Mouse (Mus musculus) testis, adult 2 months (tissue): ENCODE data around the gene Vangl1.

Source experiments
- CTCF ChIP-seq: fragments of 200-500 bp; IDR thresholded peaks from 2 replicates; pipeline ENCODE4 v1.5.1; 2012; ENCODE audit warnings: low read depth, mild to moderate bottlenecking, inconsistent platforms, low read length, moderate library complexity; ENCODE audit not compliant: control insufficient read depth, insufficient read depth, insufficient replicate concordance
- POLR2A ChIP-seq: fragments of 200-500 bp; IDR thresholded peaks from 2 replicates; pipeline ENCODE4 v1.6.1; 2012; ENCODE audit warnings: low read depth, mild to moderate bottlenecking, inconsistent platforms, low read length, moderate library complexity; ENCODE audit not compliant: control insufficient read depth

DNA sequence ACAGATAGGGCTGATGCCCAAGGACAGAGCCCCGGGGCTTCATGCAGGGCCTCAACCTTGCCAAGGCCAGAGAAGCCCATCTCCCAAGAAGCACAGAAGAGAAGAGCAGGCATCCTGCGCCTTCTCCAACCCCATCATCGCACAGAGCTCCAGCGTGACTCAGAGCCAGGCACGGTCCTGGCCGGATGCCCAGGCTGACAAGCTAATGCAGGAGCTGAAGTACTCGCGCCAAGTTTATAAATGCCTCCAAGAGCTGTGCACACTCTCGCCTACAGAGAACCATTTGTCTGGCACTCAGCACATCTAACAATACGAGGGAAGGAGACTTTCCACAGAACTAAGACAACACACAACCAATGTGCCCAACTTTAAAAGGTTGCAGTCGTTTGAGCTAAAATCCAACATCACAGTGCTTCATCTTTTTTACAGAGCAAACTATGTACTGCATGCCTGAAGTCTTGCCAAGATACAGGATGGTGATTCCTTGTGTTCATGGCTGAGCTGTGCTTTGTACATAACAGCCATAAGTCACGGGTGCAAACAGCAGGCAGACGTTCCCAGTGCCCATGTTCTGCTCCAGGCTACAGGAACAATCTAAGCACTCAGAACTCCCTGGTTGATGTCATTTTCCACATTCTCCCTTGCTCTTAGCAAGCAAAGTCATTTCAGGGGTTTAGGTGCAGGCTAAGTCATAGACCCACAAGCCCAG, 35.1 kb downstream of the Vangl1 start:
- TF ChIP-seq POLR2A (no peak), CTCF (no peak)
